Mouse (Mus musculus): ENCODE results near the gene Sik3. TPM values are rescaled to one million over a fixed set of nuclear protein-coding genes. Genes with fewer than 3 reads are reported as not detected.

Gene Sik3
- polyA plus RNA-seq, 1 experiment from 2014 or later, result 4.7 TPM

GRCm38 (mm10) chr9:46210473-46210872 lies 197.9 kb downstream of the Sik3 start:
- Histone ChIP-seq H3K27ac (replicated peaks) (no peak overlapping the region), H3K4me2 (no peak overlapping the region), H3K9ac (no peak overlapping the region), H3K4me1 (peaks cover 22% of the 10 kb centered on the region), H3K27me3 (replicated peaks) (no peaks in the 10 kb centered on the region), H3K9me3 (no peaks in the 10 kb centered on the region), H3K4me3 (no peak overlapping the region), H3K36me3 (peaks cover 87% of the 10 kb centered on the region)
- 87% methylated on average over 12 of the region's 12 CpGs for WGBS
- ATAC-seq (ENCODE audit: extremely low read depth, insufficient number of reproducible peaks, low FRiP score, low TSS enrichment), result no peak

DNA sequence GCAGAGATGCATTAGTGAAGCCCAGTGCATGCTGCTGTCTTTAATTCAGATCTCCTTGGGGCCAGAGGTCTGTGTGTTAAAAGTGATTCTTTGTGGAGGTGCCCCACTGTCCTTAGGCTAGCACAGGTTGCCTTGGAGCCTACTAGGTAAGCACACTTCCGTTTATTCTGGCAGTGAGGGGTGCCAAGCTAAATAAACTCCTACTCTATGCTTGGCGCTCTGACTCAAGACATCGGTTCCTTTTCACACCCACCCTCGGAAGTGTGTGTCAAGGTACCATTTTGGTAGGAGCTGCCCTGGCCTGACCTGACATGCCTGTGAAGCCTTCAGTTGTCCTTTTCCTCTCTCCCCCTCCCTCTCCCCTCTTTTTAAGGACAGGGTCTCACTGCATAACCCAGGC lies 201.7 kb downstream of the Sik3 start:
- no peaks in the 10 kb centered on the region for H3K9me3 ChIP-seq
- H3K36me3 ChIP-seq, result peaks cover 63% of the 10 kb centered on the region
- no peak for ATAC-seq (ENCODE audit: extremely low read depth, insufficient number of reproducible peaks, low FRiP score, low TSS enrichment)
- H3K4me2 ChIP-seq, result no peak overlapping the region
- no peak overlapping the region for H3K27ac ChIP-seq (replicated peaks)
- no peak overlapping the region for H3K4me3 ChIP-seq
- 68% methylated on average over 4 of the region's 4 CpGs for WGBS
- peaks cover 25% of the 10 kb centered on the region for H3K4me1 ChIP-seq
- H3K27me3 ChIP-seq (replicated peaks), result no peaks in the 10 kb centered on the region
- H3K9ac ChIP-seq, result no peak overlapping the region

DNA sequence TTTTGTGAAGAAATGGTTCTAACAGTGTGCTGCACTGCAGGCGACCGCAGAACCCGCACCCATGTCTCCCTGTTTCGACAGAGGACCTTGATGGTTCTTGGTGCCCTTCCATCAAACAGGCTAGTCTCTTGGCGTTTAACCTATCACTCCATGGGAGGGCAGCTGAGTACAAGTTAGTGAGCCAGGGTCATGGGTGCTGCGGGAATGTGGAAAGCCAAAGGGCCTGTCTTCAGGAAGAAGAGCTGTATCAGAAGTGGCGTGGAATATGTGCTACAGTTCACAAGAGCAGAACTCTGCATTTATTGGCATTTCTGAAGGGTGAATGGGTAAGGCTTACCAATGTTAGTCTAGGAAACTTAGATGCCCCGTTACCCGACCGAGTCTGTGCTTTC lies 202.3 kb downstream of the Sik3 start:
- ATAC-seq (ENCODE audit: extremely low read depth, insufficient number of reproducible peaks, low FRiP score, low TSS enrichment), result no peak
- Histone ChIP-seq H3K9me3 (no peaks in the 10 kb centered on the region), H3K36me3 (peaks cover 63% of the 10 kb centered on the region), H3K27ac (replicated peaks) (no peak overlapping the region), H3K4me2 (no peak overlapping the region), H3K4me1 (peaks cover 25% of the 10 kb centered on the region), H3K9ac (no peak overlapping the region), H3K4me3 (no peak overlapping the region), H3K27me3 (replicated peaks) (no peaks in the 10 kb centered on the region)
- 77% methylated on average over 10 of the region's 10 CpGs for WGBS

- H3K4me2 ChIP-seq, result no peak overlapping the region
- H3K4me3 ChIP-seq, result no peak overlapping the region
- no peaks in the 10 kb centered on the region for H3K27me3 ChIP-seq (replicated peaks)
- H3K9me3 ChIP-seq, result no peaks in the 10 kb centered on the region
- WGBS, result 24% methylated on average over 11 of the region's 11 CpGs
- peaks cover 64% of the 10 kb centered on the region for H3K36me3 ChIP-seq
- H3K4me1 ChIP-seq, result peaks cover 25% of the 10 kb centered on the region
- peak overlapping the region; percentile 13; the same call in 1 of the 2 replicates for H3K27ac ChIP-seq (replicated peaks)
- ATAC-seq (ENCODE audit: extremely low read depth, insufficient number of reproducible peaks, low FRiP score, low TSS enrichment), result no peak
- H3K9ac ChIP-seq, result 0 out of 2 replicates have a peak overlapping the region, but pooled peaks have one; percentile 4
Measured at GRCm38 (mm10) chr9:46215338-46216322, 203.0 kb downstream of the Sik3 start.

- no peaks in the 10 kb centered on the region for H3K27me3 ChIP-seq (replicated peaks)
- 83% methylated on average over 13 of the region's 13 CpGs for WGBS
- ATAC-seq (ENCODE audit: extremely low read depth, insufficient number of reproducible peaks, low FRiP score, low TSS enrichment), result no peak
- no peak overlapping the region for H3K9ac ChIP-seq
- no peak overlapping the region for H3K27ac ChIP-seq (replicated peaks)
- peaks cover 25% of the 10 kb centered on the region for H3K4me1 ChIP-seq
- H3K36me3 ChIP-seq, result peaks cover 64% of the 10 kb centered on the region
- no peaks in the 10 kb centered on the region for H3K9me3 ChIP-seq
- no peak overlapping the region for H3K4me2 ChIP-seq
- no peak overlapping the region for H3K4me3 ChIP-seq
Measured at GRCm38 (mm10) chr9:46216744-46217470, 204.3 kb downstream of the Sik3 start.

DNA sequence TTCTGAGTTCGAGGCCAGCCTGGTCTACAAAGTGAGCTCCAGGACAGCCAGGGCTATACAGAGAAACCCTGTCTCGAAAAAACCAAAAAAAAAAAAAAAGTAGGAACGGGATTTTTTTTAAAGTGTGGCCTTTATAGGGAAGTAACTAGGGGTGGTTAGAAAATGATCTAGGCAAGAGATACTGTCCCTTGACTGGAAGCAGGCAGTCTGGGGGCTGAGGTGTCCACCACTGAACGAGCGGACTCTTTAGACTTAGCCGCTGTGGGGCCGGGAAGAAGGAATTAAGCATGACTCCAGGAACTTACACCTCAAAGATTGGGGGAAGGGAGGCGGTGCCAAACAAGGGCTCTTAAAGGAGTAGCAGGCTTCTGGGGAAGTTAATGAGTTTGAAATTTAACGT lies 205.6 kb downstream of the Sik3 start:
- Histone ChIP-seq H3K4me2 (no peak overlapping the region), H3K4me1 (peaks cover 25% of the 10 kb centered on the region), H3K27me3 (replicated peaks) (no peaks in the 10 kb centered on the region), H3K4me3 (no peak overlapping the region), H3K36me3 (peaks cover 64% of the 10 kb centered on the region), H3K27ac (replicated peaks) (no peak overlapping the region), H3K9me3 (no peaks in the 10 kb centered on the region), H3K9ac (no peak overlapping the region)
- 72% methylated on average over 9 of the region's 9 CpGs for WGBS
- no peak for ATAC-seq (ENCODE audit: extremely low read depth, insufficient number of reproducible peaks, low FRiP score, low TSS enrichment)

DNA sequence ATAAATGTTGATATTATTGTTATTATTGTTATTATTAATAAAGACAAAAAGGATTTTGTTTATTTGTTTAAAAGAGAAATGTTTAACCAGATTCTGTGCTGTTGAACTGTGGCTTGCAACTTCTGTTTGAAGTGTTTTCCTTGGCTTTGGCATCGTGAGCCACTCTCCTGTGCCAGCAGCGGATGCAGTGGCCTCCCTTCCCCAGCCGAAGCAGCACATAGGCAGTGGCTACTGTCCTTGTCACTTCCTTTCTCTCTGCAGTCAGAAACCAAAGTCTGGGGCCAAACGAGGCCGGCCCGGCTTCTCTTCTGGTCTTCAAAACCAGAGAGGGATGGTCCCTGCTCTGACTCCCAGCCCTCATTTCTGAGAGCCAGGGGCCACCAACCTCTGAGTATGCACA lies 210.5 kb downstream of the Sik3 start:
- no peaks in the 10 kb centered on the region for H3K9me3 ChIP-seq
- 74% methylated on average over 6 of the region's 6 CpGs for WGBS
- no peak for ATAC-seq (ENCODE audit: extremely low read depth, insufficient number of reproducible peaks, low FRiP score, low TSS enrichment)

DNA sequence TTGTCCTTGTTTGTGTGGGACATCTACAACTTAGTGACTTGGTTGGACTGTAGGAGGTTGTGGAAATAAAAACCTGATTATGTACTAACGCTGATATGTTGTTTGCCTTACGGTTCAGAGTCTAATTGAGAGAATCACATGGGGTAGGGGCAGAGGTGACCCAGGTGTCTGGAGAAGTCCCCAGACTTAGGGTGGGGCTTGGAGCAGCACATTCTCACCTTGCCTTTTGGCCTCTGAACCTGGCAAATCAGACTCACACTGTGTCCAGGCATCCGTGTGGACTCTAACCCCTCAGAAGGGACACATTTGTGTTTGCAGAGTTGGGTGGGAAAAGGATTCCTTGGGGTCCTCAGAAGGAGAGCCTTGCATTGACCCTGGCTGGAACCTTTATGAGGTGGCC lies 211.5 kb downstream of the Sik3 start:
- WGBS, result 85% methylated on average over 3 of the region's 3 CpGs
- Histone ChIP-seq H3K4me1 (peaks cover 3% of the 10 kb centered on the region; the same call in 1 of the 2 replicates), H3K36me3 (peaks cover 45% of the 10 kb centered on the region), H3K27ac (replicated peaks) (no peak overlapping the region), H3K9me3 (no peaks in the 10 kb centered on the region), H3K27me3 (replicated peaks) (peaks cover 7% of the 10 kb centered on the region; the same call in 1 of the 2 replicates), H3K9ac (no peak overlapping the region), H3K4me2 (no peak overlapping the region), H3K4me3 (no peak overlapping the region)
- no peak for ATAC-seq (ENCODE audit: extremely low read depth, insufficient number of reproducible peaks, low FRiP score, low TSS enrichment)

More for the DNA sequence above, 210.5 kb downstream of the Sik3 start:
- Histone ChIP-seq H3K4me3 (no peak overlapping the region), H3K4me1 (no peaks in the 10 kb centered on the region), H3K9ac (no peak overlapping the region), H3K36me3 (peaks cover 48% of the 10 kb centered on the region), H3K4me2 (no peak overlapping the region), H3K27ac (replicated peaks) (no peak overlapping the region), H3K27me3 (replicated peaks) (no peaks in the 10 kb centered on the region)

- Histone ChIP-seq H3K9me3 (no peaks in the 10 kb centered on the region), H3K36me3 (peaks cover 35% of the 10 kb centered on the region), H3K4me1 (peaks cover 8% of the 10 kb centered on the region), H3K27me3 (replicated peaks) (peaks cover 9% of the 10 kb centered on the region; the same call in 1 of the 2 replicates), H3K4me3 (no peak overlapping the region), H3K27ac (replicated peaks) (no peak overlapping the region), H3K9ac (no peak overlapping the region), H3K4me2 (no peak overlapping the region)
- ATAC-seq (ENCODE audit: extremely low read depth, insufficient number of reproducible peaks, low FRiP score, low TSS enrichment), result no peak
- 58% methylated on average over 5 of the region's 5 CpGs for WGBS
Measured at GRCm38 (mm10) chr9:46224945-46225660, 212.5 kb downstream of the Sik3 start.

GRCm38 (mm10) chr9:46227064-46227614 lies 214.5 kb downstream of the Sik3 start:
- Histone ChIP-seq H3K4me3 (no peak overlapping the region), H3K9me3 (no peaks in the 10 kb centered on the region), H3K4me1 (peaks cover 13% of the 10 kb centered on the region), H3K27ac (replicated peaks) (no peak overlapping the region), H3K36me3 (peaks cover 15% of the 10 kb centered on the region), H3K9ac (no peak overlapping the region), H3K27me3 (replicated peaks) (peaks cover 24% of the 10 kb centered on the region), H3K4me2 (no peak overlapping the region)
- ATAC-seq (ENCODE audit: extremely low read depth, insufficient number of reproducible peaks, low FRiP score, low TSS enrichment), result no peak
- WGBS, result 42% methylated on average over 3 of the region's 3 CpGs

- peaks cover 2% of the 10 kb centered on the region; the same call in 1 of the 2 replicates for H3K36me3 ChIP-seq
- 35% methylated on average over 9 of the region's 9 CpGs for WGBS
- no peak within 1 kb of the TSS for H3K4me3 ChIP-seq
- H3K4me1 ChIP-seq, result peaks cover 13% of the 10 kb centered on the region
- no peaks in the 10 kb centered on the region for H3K9me3 ChIP-seq
- no peak for ATAC-seq (ENCODE audit: extremely low read depth, insufficient number of reproducible peaks, low FRiP score, low TSS enrichment)
- no peak within 1 kb of the TSS for H3K9ac ChIP-seq
- no peak within 1 kb of the TSS for H3K27ac ChIP-seq (replicated peaks)
- H3K27me3 ChIP-seq (replicated peaks), result peaks cover 31% of the 10 kb centered on the region
- H3K4me2 ChIP-seq, result no peak within 1 kb of the TSS
Measured at GRCm38 (mm10) chr9:46228491-46228890, 215.9 kb downstream of the Sik3 start, which contains the start of gene Apoa1. Gene Apoa1 (plus strand): TSS chr9:46228580.
